Mouse (Mus musculus): ENCODE data around the gene Slc2a1. TPM values are rescaled to one million over a fixed set of nuclear protein-coding genes. Genes with fewer than 3 reads are reported as not detected.

The Slc2a1 gene
- polyA plus RNA-seq, 1 experiment from 2014 or later, result 166 TPM

GRCm38 (mm10) chr4:119140126-119140525 is 31.6 kb downstream of the Slc2a1 start:
- peaks cover 32% of the 10 kb centered on the region for H3K36me3 ChIP-seq (ENCODE audit: control insufficient read depth, insufficient read depth, low read length)
- H3K4me1 ChIP-seq (ENCODE audit: control insufficient read depth in 2 of 2, insufficient read depth in 2 of 2, low read length in 2 of 2), result peaks cover 10 to 22% of the 10 kb centered on the region in 2 experiments
- H3K4me2 ChIP-seq (ENCODE audit: low read length), result no peak overlapping the region
- no peaks in the 10 kb centered on the region for H3K27me3 ChIP-seq (ENCODE audit: control insufficient read depth, insufficient read depth, low read length)
- no peak overlapping the region for H3K27ac ChIP-seq (replicated peaks in 1 of 2; ENCODE audit: control insufficient read depth in 1 of 2, insufficient read depth in 1 of 2, low read depth in 2 of 2, low read length in 2 of 2)
- H3K9me3 ChIP-seq (ENCODE audit: control insufficient read depth, low read length), result no peaks in the 10 kb centered on the region
- no peak overlapping the region for H3K4me3 ChIP-seq (ENCODE audit: control insufficient read depth in 1 of 2, insufficient read depth in 1 of 2, low read depth in 1 of 2, low read length in 2 of 2)
- 47% methylated on average over 3 of the region's 3 CpGs for WGBS
- ATAC-seq (ENCODE audit: insufficient number of reproducible peaks, insufficient read depth, low FRiP score, low read depth), result no peak
- no peak overlapping the region for H3K9ac ChIP-seq (ENCODE audit: low read length)

GRCm38 (mm10) chr4:119141191-119141590 is 32.7 kb downstream of the Slc2a1 start:
- WGBS, result 22% methylated on average over 10 of the region's 10 CpGs
- Histone ChIP-seq H3K4me2 (ENCODE audit: low read length) (peak overlapping the region; percentile 13; the same call in 1 of the 2 replicates), H3K36me3 (ENCODE audit: control insufficient read depth, insufficient read depth, low read length) (peaks cover 21% of the 10 kb centered on the region), H3K4me1 (ENCODE audit: control insufficient read depth in 2 of 2, insufficient read depth in 2 of 2, low read length in 2 of 2) (peaks cover 10 to 22% of the 10 kb centered on the region in 2 experiments), H3K4me3 (ENCODE audit: control insufficient read depth in 1 of 2, insufficient read depth in 1 of 2, low read depth in 1 of 2, low read length in 2 of 2) (no peak overlapping the region), H3K9ac (ENCODE audit: low read length) (no peak overlapping the region), H3K27me3 (ENCODE audit: control insufficient read depth, insufficient read depth, low read length) (no peaks in the 10 kb centered on the region), H3K9me3 (ENCODE audit: control insufficient read depth, low read length) (no peaks in the 10 kb centered on the region), H3K27ac (replicated peaks in 1 of 2; ENCODE audit: control insufficient read depth in 1 of 2, insufficient read depth in 1 of 2, low read depth in 2 of 2, low read length in 2 of 2) (peak overlapping the region; percentile 19 to 35; a peak in 2 of 4 replicates)
- ATAC-seq (ENCODE audit: insufficient number of reproducible peaks, insufficient read depth, low FRiP score, low read depth), result 0 out of 2 replicates have a peak, but pooled peaks have one; percentile 41

- H3K9ac ChIP-seq (ENCODE audit: low read length), result 0 out of 2 replicates have a peak overlapping the region, but pooled peaks have one; percentile 34
Measured at GRCm38 (mm10) chr4:119142230-119142871, 33.8 kb downstream of the Slc2a1 start.

GRCm38 (mm10) chr4:119146816-119147215 is 38.3 kb downstream of the Slc2a1 start:
- H3K4me2 ChIP-seq (ENCODE audit: low read length), result no peak overlapping the region
- H3K36me3 ChIP-seq (ENCODE audit: control insufficient read depth, insufficient read depth, low read length), result no peaks in the 10 kb centered on the region
- ATAC-seq (ENCODE audit: insufficient number of reproducible peaks, insufficient read depth, low FRiP score, low read depth), result no peak
- H3K27ac ChIP-seq (replicated peaks in 1 of 2; ENCODE audit: control insufficient read depth in 1 of 2, insufficient read depth in 1 of 2, low read depth in 2 of 2, low read length in 2 of 2), result no peak overlapping the region
- no peak overlapping the region for H3K9ac ChIP-seq (ENCODE audit: low read length)
- no peak overlapping the region for H3K4me3 ChIP-seq (ENCODE audit: control insufficient read depth in 1 of 2, insufficient read depth in 1 of 2, low read depth in 1 of 2, low read length in 2 of 2)
- WGBS, result 83% methylated on average over 7 of the region's 7 CpGs
- H3K4me1 ChIP-seq (ENCODE audit: control insufficient read depth in 2 of 2, insufficient read depth in 2 of 2, low read length in 2 of 2), result peaks cover 3% of the 10 kb centered on the region in 2 experiments; a peak in 1 of 4 replicates
- no peaks in the 10 kb centered on the region for H3K27me3 ChIP-seq (ENCODE audit: control insufficient read depth, insufficient read depth, low read length)
- H3K9me3 ChIP-seq (ENCODE audit: control insufficient read depth, low read length), result no peaks in the 10 kb centered on the region

More at GRCm38 (mm10) chr4:119142230-119142871, 33.8 kb downstream of the Slc2a1 start:
- Histone ChIP-seq H3K27ac (replicated peaks in 1 of 2; ENCODE audit: control insufficient read depth in 1 of 2, insufficient read depth in 1 of 2, low read depth in 2 of 2, low read length in 2 of 2) (no peak overlapping the region), H3K4me2 (ENCODE audit: low read length) (peak overlapping the region; percentile 61), H3K27me3 (ENCODE audit: control insufficient read depth, insufficient read depth, low read length) (no peaks in the 10 kb centered on the region), H3K4me3 (ENCODE audit: control insufficient read depth in 1 of 2, insufficient read depth in 1 of 2, low read depth in 1 of 2, low read length in 2 of 2) (peak overlapping the region; percentile 10 to 14; a peak in 2 of 4 replicates), H3K4me1 (ENCODE audit: control insufficient read depth in 2 of 2, insufficient read depth in 2 of 2, low read length in 2 of 2) (peaks cover 10 to 20% of the 10 kb centered on the region in 2 experiments), H3K9me3 (ENCODE audit: control insufficient read depth, low read length) (no peaks in the 10 kb centered on the region), H3K36me3 (ENCODE audit: control insufficient read depth, insufficient read depth, low read length) (peaks cover 10% of the 10 kb centered on the region)
- 19% methylated on average over 24 of the region's 24 CpGs for whole genome bisulfite sequencing
- peak; percentile 27; the same call in 1 of the 2 replicates for ATAC-seq (ENCODE audit: insufficient number of reproducible peaks, insufficient read depth, low FRiP score, low read depth)

- H3K4me3 ChIP-seq (ENCODE audit: control insufficient read depth in 1 of 2, insufficient read depth in 1 of 2, low read depth in 1 of 2, low read length in 2 of 2), result no peak overlapping the region
- WGBS, result 85% methylated on average over 5 of the region's 5 CpGs
- ATAC-seq (ENCODE audit: insufficient number of reproducible peaks, insufficient read depth, low FRiP score, low read depth), result no peak
- no peaks in the 10 kb centered on the region for H3K36me3 ChIP-seq (ENCODE audit: control insufficient read depth, insufficient read depth, low read length)
- no peaks in the 10 kb centered on the region for H3K9me3 ChIP-seq (ENCODE audit: control insufficient read depth, low read length)
- H3K4me2 ChIP-seq (ENCODE audit: low read length), result no peak overlapping the region
- H3K27ac ChIP-seq (replicated peaks in 1 of 2; ENCODE audit: control insufficient read depth in 1 of 2, insufficient read depth in 1 of 2, low read depth in 2 of 2, low read length in 2 of 2), result no peak overlapping the region
- no peak overlapping the region for H3K9ac ChIP-seq (ENCODE audit: low read length)
- no peaks in the 10 kb centered on the region for H3K27me3 ChIP-seq (ENCODE audit: control insufficient read depth, insufficient read depth, low read length)
- peaks cover 3% of the 10 kb centered on the region in 2 experiments; a peak in 1 of 4 replicates for H3K4me1 ChIP-seq (ENCODE audit: control insufficient read depth in 2 of 2, insufficient read depth in 2 of 2, low read length in 2 of 2)
Measured at GRCm38 (mm10) chr4:119147347-119147746, 38.8 kb downstream of the Slc2a1 start.

GRCm38 (mm10) chr4:119148741-119149140 is 40.2 kb downstream of the Slc2a1 start:
- ATAC-seq (ENCODE audit: insufficient number of reproducible peaks, insufficient read depth, low FRiP score, low read depth), result no peak
- Histone ChIP-seq H3K27ac (replicated peaks in 1 of 2; ENCODE audit: control insufficient read depth in 1 of 2, insufficient read depth in 1 of 2, low read depth in 2 of 2, low read length in 2 of 2) (no peak overlapping the region), H3K4me2 (ENCODE audit: low read length) (no peak overlapping the region), H3K27me3 (ENCODE audit: control insufficient read depth, insufficient read depth, low read length) (no peaks in the 10 kb centered on the region), H3K4me1 (ENCODE audit: control insufficient read depth in 2 of 2, insufficient read depth in 2 of 2, low read length in 2 of 2) (no peaks in the 10 kb centered on the region), H3K36me3 (ENCODE audit: control insufficient read depth, insufficient read depth, low read length) (no peaks in the 10 kb centered on the region), H3K4me3 (ENCODE audit: control insufficient read depth in 1 of 2, insufficient read depth in 1 of 2, low read depth in 1 of 2, low read length in 2 of 2) (no peak overlapping the region), H3K9me3 (ENCODE audit: control insufficient read depth, low read length) (no peaks in the 10 kb centered on the region), H3K9ac (ENCODE audit: low read length) (no peak overlapping the region)
- 74% methylated on average over 11 of the region's 11 CpGs for WGBS

- 32% methylated on average over 2 of the region's 2 CpGs for WGBS
- Histone ChIP-seq H3K4me3 (ENCODE audit: control insufficient read depth in 1 of 2, insufficient read depth in 1 of 2, low read depth in 1 of 2, low read length in 2 of 2) (no peak overlapping the region), H3K27ac (replicated peaks in 1 of 2; ENCODE audit: control insufficient read depth in 1 of 2, insufficient read depth in 1 of 2, low read depth in 2 of 2, low read length in 2 of 2) (no peak overlapping the region), H3K9ac (ENCODE audit: low read length) (no peak overlapping the region), H3K4me1 (ENCODE audit: control insufficient read depth in 2 of 2, insufficient read depth in 2 of 2, low read length in 2 of 2) (no peaks in the 10 kb centered on the region), H3K27me3 (ENCODE audit: control insufficient read depth, insufficient read depth, low read length) (no peaks in the 10 kb centered on the region), H3K9me3 (ENCODE audit: control insufficient read depth, low read length) (no peaks in the 10 kb centered on the region), H3K4me2 (ENCODE audit: low read length) (no peak overlapping the region), H3K36me3 (ENCODE audit: control insufficient read depth, insufficient read depth, low read length) (no peaks in the 10 kb centered on the region)
- ATAC-seq (ENCODE audit: insufficient number of reproducible peaks, insufficient read depth, low FRiP score, low read depth), result no peak
Measured at GRCm38 (mm10) chr4:119157186-119157585, 48.7 kb downstream of the Slc2a1 start.
